ENCODE assay signal across 18 mouse cellular contexts in genomic region chr19:38880300-38880699, GRCm38 (mm10). TPM values are rescaled to one million over a fixed set of nuclear protein-coding genes. Genes with fewer than 3 reads are reported as not detected.
DNase-seq lines count a peak whose midpoint lies in the region; ATAC-seq and TF ChIP-seq lines count a peak whose summit lies in the region.
"Had no signal": no experiment of that assay in that cellular context is flagged by ENCODE, and none has a peak within 500 bp of the region (broad histone marks: within the 10 kb centered on the region; RNA-seq: fewer than 3 reads in every experiment).

No protein-coding gene starts in this region.

- H3K9ac ChIP-seq in hindbrain, postnatal 0 days (replicated peaks; ENCODE audit: low read length), result no peak overlapping the region
- H3K9ac ChIP-seq in hindbrain, embryonic 12.5 days, result no peak overlapping the region
- no peak overlapping the region for H3K9ac ChIP-seq in midbrain, postnatal 0 days (replicated peaks; ENCODE audit: low read length, poor library complexity, severe bottlenecking)
- H3K9ac ChIP-seq in midbrain, embryonic 14.5 days (replicated peaks; ENCODE audit: low read length), result no peak overlapping the region
- H3K9ac ChIP-seq: hindbrain, embryonic 14.5 days; neural tube, embryonic 13.5 days had no signal

- no peaks in the 10 kb centered on the region for H3K27me3 ChIP-seq in hindbrain, postnatal 0 days (ENCODE audit: insufficient read depth, low read length)
- H3K27me3 ChIP-seq in hindbrain, embryonic 12.5 days, result no peaks in the 10 kb centered on the region
- no peaks in the 10 kb centered on the region for H3K27me3 ChIP-seq in midbrain, postnatal 0 days (ENCODE audit: insufficient read depth, low read length)
- no peaks in the 10 kb centered on the region for H3K27me3 ChIP-seq in midbrain, embryonic 14.5 days (ENCODE audit: control insufficient read depth, insufficient read depth, low read length)
- H3K27me3 ChIP-seq: CH12.LX; neural tube, embryonic 13.5 days had no signal

- TF ChIP-seq CTCF in hindbrain, postnatal 0 days (IDR thresholded peaks at IDR 0.05; ENCODE audit: low read depth), result peak; percentile 51
- peak; percentile 41 for TF ChIP-seq CTCF in midbrain, postnatal 0 days (IDR thresholded peaks at IDR 0.05)
- TF ChIP-seq CTCF in brain, embryonic 14.5 days (IDR thresholded peaks at IDR 0.05; ENCODE audit: borderline replicate concordance, extremely low read depth, insufficient read depth, insufficient read length), result peak; percentile 38; the same call in 1 of the 2 replicates

- H3K9me3 ChIP-seq in hindbrain, postnatal 0 days (ENCODE audit: low read length), result no peaks in the 10 kb centered on the region
- H3K9me3 ChIP-seq in hindbrain, embryonic 12.5 days (replicated peaks), result no peaks in the 10 kb centered on the region
- no peaks in the 10 kb centered on the region for H3K9me3 ChIP-seq in midbrain, postnatal 0 days (ENCODE audit: low read length)
- no peaks in the 10 kb centered on the region for H3K9me3 ChIP-seq in midbrain, embryonic 14.5 days (ENCODE audit: control insufficient read depth, low read length)
- H3K9me3 ChIP-seq: neural tube, embryonic 13.5 days had no signal

- H3K27ac ChIP-seq in hindbrain, postnatal 0 days, result no peak overlapping the region
- no peak overlapping the region for H3K27ac ChIP-seq in hindbrain, embryonic 12.5 days
- H3K27ac ChIP-seq in midbrain, postnatal 0 days (ENCODE audit: low read depth, low read length), result no peak overlapping the region
- H3K27ac ChIP-seq in midbrain, embryonic 14.5 days (replicated peaks; ENCODE audit: low read depth, low read length), result no peak overlapping the region
- H3K27ac ChIP-seq: hindbrain, embryonic 14.5 days; macrophage; neural tube, embryonic 13.5 days had no signal

- no peak for ATAC-seq in hindbrain, postnatal 0 days
- no peak for ATAC-seq in hindbrain, embryonic 12.5 days (ENCODE audit: low FRiP score)
- ATAC-seq in midbrain, postnatal 0 days (ENCODE audit: low FRiP score), result no peak
- ATAC-seq in midbrain, embryonic 14.5 days (ENCODE audit: low FRiP score, low TSS enrichment), result no peak
- ATAC-seq: forebrain, embryonic 14.5 days; midbrain, embryonic 16.5 days had no signal

- no peak overlapping the region for H3K4me2 ChIP-seq in hindbrain, postnatal 0 days (ENCODE audit: low read depth, low read length)
- H3K4me2 ChIP-seq in hindbrain, embryonic 12.5 days (replicated peaks), result no peak overlapping the region
- no peak overlapping the region for H3K4me2 ChIP-seq in midbrain, postnatal 0 days (ENCODE audit: low read depth, low read length, poor library complexity, severe bottlenecking)
- no peak overlapping the region for H3K4me2 ChIP-seq in midbrain, embryonic 14.5 days (ENCODE audit: low read length)
- H3K4me2 ChIP-seq: hindbrain, embryonic 14.5 days; neural tube, embryonic 13.5 days had no signal

- no peaks in the 10 kb centered on the region for H3K4me1 ChIP-seq in hindbrain, postnatal 0 days (ENCODE audit: insufficient read depth, low read length)
- no peaks in the 10 kb centered on the region for H3K4me1 ChIP-seq in hindbrain, embryonic 12.5 days
- H3K4me1 ChIP-seq in midbrain, postnatal 0 days (ENCODE audit: insufficient read depth, low read length), result no peaks in the 10 kb centered on the region
- H3K4me1 ChIP-seq in midbrain, embryonic 14.5 days (ENCODE audit: control insufficient read depth, insufficient read depth, low read length), result no peaks in the 10 kb centered on the region
- H3K4me1 ChIP-seq: neural tube, embryonic 13.5 days had no signal

- no peak for TF ChIP-seq POLR2A in brain, embryonic 14.5 days (IDR thresholded peaks at IDR 0.05; ENCODE audit: borderline replicate concordance, extremely low read depth, insufficient read depth, insufficient read length, poor library complexity, severe bottlenecking)

- no peaks in the 10 kb centered on the region for H3K36me3 ChIP-seq in hindbrain, postnatal 0 days (ENCODE audit: insufficient read depth, low read length)
- H3K36me3 ChIP-seq in hindbrain, embryonic 12.5 days, result peaks cover 6% of the 10 kb centered on the region
- no peaks in the 10 kb centered on the region for H3K36me3 ChIP-seq in midbrain, postnatal 0 days (ENCODE audit: insufficient read depth, low read length)
- H3K36me3 ChIP-seq in midbrain, embryonic 14.5 days (ENCODE audit: control insufficient read depth, insufficient read depth, low read length), result peaks cover 6% of the 10 kb centered on the region

- no peak overlapping the region for H3K4me3 ChIP-seq in hindbrain, postnatal 0 days (ENCODE audit: low read length)
- H3K4me3 ChIP-seq in hindbrain, embryonic 12.5 days, result no peak overlapping the region
- no peak overlapping the region for H3K4me3 ChIP-seq in midbrain, postnatal 0 days (ENCODE audit: low read depth, low read length)
- H3K4me3 ChIP-seq in midbrain, embryonic 14.5 days (replicated peaks; ENCODE audit: low read depth, low read length), result no peak overlapping the region
- H3K4me3 ChIP-seq: neural tube, embryonic 13.5 days had no signal

- no peak for DNase-seq in hindbrain, postnatal 0 days (ENCODE audit: low spot score)
- DNase-seq in midbrain, postnatal 0 days (ENCODE audit: low spot score), result no peak
- no peak for DNase-seq in midbrain, embryonic 14.5 days
- DNase-seq in brain, embryonic 14.5 days (ENCODE audit: low read depth), result no peak
- no peak for DNase-seq in cerebellum, postnatal 4 days (ENCODE audit: low spot score in 2 of 2)
- DNase-seq in cerebellum, adult 11 months, result no peak
- DNase-seq: adrenal gland, postnatal 36 days; cerebellum, adult 2 months; embryo, embryonic 11 days; kidney, adult 8-10 months; liver had no signal

RNA-seq across cellular contexts. Expression of gene Tbc1d12, which starts 43.9 kb away (rescaled TPM):
- total RNA-seq in hindbrain, postnatal 0 days (2014; rRNA removed), result 26.7 and 35.5 TPM in 2 replicates
- polyA plus RNA-seq in hindbrain, postnatal 0 days (2015; fragmentation: Nextera tagmentation; extraction: Ambion mirVana), result 6.1 and 7.3 TPM in 2 replicates
- polyA plus RNA-seq in hindbrain, embryonic 12.5 days (2016; fragmentation: Nextera tagmentation; extraction: Ambion mirVana), result 5.6 and 6.1 TPM in 2 replicates
- total RNA-seq in midbrain, postnatal 0 days (2014; rRNA removed), result 28.8 and 39.4 TPM in 2 replicates
- 5.3 and 6.2 TPM in 2 replicates for polyA plus RNA-seq in midbrain, postnatal 0 days (2015; fragmentation: Nextera tagmentation; extraction: Ambion mirVana)
- polyA plus RNA-seq in midbrain, embryonic 14.5 days (2014; fragmentation: Nextera tagmentation; extraction: Ambion mirVana), result 8.4 and 8.5 TPM in 2 replicates
- polyA plus RNA-seq in brain, embryonic 14.5 days (2012; rRNA removed), result 10.1 and 12.1 TPM in 2 replicates

RNA-seq across cellular contexts. Expression of gene Hells, which starts 50.4 kb away (rescaled TPM):
- 6.4 and 7.8 TPM in 2 replicates for total RNA-seq in hindbrain, postnatal 0 days (2014; rRNA removed)
- polyA plus RNA-seq in hindbrain, postnatal 0 days (2015; fragmentation: Nextera tagmentation; extraction: Ambion mirVana), result 7.0 and 7.2 TPM in 2 replicates
- 40.9 and 45.7 TPM in 2 replicates for polyA plus RNA-seq in hindbrain, embryonic 12.5 days (2016; fragmentation: Nextera tagmentation; extraction: Ambion mirVana)
- total RNA-seq in midbrain, postnatal 0 days (2014; rRNA removed), result 3.7 and 5.5 TPM in 2 replicates
- polyA plus RNA-seq in midbrain, postnatal 0 days (2015; fragmentation: Nextera tagmentation; extraction: Ambion mirVana), result 3.6 and 4.8 TPM in 2 replicates
- polyA plus RNA-seq in midbrain, embryonic 14.5 days (2014; fragmentation: Nextera tagmentation; extraction: Ambion mirVana), result 6.2 and 13.8 TPM in 2 replicates
- 11.2 and 18.0 TPM in 2 replicates for polyA plus RNA-seq in brain, embryonic 14.5 days (2012; rRNA removed)
